Mouse (Mus musculus): ENCODE results near the gene Hist1h2bl. TPM values are rescaled to one million over a fixed set of nuclear protein-coding genes. Genes with fewer than 3 reads are reported as not detected.

The Hist1h2bl gene
- 2.0 TPM in 1 of 2 replicates, not detected in the other for polyA plus RNA-seq (2012; ENCODE audit: low replicate concordance)

DNA sequence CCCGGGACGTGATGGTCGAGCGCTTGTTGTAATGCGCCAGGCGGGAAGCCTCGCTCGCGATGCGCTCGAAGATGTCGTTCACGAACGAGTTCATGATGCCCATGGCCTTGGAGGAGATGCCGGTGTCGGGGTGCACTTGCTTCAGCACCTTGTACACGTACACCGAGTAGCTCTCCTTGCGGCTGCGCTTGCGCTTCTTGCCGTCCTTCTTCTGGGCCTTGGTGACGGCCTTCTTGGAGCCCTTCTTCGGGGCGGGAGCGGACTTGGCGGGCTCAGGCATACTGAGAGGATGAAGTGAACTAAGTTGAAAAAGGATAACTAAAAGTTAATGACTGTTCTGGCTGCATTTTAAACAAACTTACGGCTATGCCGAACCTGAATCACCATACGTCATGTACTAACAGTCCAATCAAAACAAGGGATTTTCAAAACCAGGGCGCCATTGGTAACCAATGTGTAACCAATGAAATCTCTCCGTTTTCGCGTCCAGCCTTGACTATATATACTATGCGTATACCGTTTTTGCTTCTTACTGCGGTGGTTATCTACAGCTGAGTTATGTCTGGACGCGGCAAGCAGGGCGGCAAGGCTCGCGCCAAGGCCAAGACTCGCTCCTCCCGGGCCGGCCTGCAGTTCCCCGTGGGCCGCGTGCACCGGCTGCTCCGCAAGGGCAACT is at the start of gene Hist1h2bl, which contains the start of gene Hist1h2ai:
TSS of gene Hist1h2bl (minus strand) at position 280 of the 676 bp plus-strand sequence.
TSS of gene Hist1h2ai (plus strand) at position 559 of the 676 bp plus-strand sequence.

DNA sequence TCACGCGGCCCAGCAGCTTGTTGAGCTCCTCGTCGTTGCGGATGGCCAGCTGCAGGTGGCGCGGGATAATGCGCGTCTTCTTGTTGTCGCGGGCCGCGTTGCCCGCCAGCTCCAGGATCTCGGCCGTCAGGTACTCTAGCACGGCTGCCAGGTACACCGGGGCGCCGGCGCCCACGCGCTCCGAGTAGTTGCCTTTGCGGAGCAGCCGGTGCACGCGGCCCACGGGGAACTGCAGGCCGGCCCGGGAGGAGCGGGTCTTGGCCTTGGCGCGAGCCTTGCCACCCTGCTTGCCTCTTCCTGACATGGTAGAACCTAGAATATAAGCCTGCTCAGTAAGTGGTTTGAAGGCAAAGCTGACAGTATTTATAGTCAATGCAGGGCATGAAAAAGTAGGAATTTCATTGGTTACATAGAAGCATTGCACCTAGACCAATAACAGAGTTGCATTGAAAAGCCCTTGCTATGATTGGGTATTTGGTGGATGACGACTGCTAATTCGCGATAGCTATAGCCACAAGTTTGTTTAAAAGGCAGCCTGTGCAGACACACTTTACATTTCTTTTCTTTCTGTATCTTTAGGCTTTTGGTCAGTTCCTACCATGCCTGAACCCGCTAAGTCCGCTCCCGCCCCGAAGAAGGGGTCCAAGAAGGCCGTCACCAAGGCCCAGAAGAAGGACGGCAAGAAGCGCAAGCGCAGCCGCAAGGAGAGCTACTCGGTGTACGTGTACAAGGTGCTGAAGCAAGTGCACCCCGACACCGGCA is 37.8 kb upstream of the Hist1h2bl start, which contains the start of the genes Hist1h2ak and Hist1h2bn:
TSS of gene Hist1h2ak (minus strand) at position 304 of the 762 bp plus-strand sequence.
TSS of gene Hist1h2bn (plus strand) at position 600 of the 762 bp plus-strand sequence.

DNA sequence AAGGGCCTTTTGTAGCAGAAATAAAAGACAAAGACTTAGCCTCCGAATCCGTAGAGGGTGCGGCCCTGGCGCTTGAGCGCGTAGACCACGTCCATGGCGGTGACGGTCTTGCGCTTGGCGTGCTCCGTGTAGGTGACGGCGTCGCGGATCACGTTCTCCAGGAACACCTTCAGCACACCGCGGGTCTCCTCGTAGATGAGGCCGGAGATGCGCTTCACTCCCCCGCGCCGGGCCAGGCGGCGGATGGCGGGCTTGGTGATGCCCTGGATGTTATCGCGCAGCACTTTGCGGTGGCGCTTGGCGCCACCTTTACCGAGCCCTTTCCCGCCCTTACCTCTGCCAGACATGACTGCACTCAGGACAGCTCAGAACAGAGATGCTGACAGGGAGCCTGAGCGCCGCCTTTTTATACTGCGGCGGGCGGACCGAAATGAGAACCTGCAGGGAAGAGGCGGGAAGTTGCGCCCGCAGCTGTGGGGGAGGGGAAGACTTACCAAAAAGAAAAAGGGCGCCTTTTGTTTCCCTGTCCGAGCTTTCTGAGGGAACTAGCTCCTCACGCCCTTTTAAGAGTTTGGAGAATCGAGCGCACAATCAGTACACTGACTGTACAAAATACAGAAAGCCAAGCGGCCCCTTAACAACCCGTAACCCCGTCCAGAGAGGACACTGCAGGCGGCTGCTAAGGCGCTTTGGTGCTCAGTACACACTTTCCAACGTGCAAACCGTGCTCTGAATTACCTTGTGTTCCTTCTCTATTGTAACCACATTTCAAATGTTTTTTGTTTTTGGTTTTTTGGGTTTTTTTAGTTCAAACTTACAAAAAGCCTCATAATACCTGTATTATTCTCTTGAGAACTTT is 34.4 kb upstream of the Hist1h2bl start, which contains the start of gene Hist1h4k:
TSS of gene Hist1h4k (minus strand) at position 347 of the 859 bp plus-strand sequence.

DNA sequence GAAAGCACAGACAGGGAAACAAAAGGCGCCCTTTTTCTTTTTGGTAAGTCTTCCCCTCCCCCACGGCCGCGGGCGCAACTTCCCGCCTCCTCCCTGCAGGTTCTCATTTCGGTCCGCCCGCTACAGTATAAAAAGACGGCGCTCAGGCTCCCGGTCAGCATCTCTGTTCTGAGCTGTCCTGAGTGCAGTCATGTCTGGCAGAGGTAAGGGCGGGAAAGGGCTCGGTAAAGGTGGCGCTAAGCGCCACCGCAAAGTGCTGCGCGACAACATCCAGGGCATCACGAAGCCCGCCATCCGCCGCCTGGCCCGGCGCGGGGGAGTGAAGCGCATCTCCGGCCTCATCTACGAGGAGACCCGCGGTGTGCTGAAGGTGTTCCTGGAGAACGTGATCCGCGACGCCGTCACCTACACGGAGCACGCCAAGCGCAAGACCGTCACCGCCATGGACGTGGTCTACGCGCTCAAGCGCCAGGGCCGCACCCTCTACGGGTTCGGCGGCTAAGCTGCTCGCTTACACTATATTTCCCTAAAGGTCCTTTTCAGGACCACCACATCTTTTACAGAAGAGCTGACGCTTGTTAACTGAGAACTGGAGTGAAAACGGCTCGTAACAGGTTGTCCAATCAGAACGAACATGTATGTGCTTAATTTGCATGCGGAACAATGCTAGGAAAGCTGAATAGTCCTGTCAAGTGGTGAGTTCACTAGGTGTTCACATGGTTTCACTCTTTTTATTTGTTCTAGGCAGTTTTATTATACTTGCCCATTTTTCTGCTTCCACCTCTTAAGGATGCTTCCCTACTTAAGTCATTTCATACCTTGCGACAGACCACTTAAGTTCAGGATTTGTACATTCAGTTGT is 19.2 kb upstream of the Hist1h2bl start, which contains the start of gene Hist1h4j:
TSS of gene Hist1h4j (plus strand) at position 159 of the 862 bp plus-strand sequence.

DNA sequence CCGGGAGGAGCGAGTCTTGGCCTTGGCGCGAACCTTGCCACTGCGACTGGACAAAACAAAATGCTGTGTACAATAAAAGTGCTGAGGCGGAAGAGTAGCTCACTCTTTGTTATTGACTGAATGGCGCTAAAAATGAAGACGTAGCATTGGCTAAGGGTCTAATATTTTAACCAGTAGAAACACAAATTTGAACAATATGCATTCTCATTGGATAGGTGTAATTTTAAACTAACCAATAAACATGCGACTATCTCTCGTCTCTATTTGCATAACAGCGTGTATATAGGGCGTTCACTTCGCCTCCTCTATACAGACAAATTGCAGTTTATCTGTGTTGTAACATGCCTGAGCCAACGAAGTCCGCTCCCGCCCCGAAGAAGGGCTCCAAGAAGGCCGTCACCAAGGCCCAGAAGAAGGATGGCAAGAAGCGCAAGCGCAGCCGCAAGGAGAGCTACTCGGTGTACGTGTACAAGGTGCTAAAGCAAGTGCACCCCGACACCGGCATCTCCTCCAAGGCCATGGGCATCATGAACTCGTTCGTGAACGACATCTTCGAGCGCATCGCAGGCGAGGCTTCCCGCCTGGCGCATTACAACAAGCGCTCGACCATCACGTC is 5.9 kb upstream of the Hist1h2bl start, which contains the start of gene Hist1h2bm:
TSS of gene Hist1h2bm (plus strand) at position 288 of the 616 bp plus-strand sequence.

DNA sequence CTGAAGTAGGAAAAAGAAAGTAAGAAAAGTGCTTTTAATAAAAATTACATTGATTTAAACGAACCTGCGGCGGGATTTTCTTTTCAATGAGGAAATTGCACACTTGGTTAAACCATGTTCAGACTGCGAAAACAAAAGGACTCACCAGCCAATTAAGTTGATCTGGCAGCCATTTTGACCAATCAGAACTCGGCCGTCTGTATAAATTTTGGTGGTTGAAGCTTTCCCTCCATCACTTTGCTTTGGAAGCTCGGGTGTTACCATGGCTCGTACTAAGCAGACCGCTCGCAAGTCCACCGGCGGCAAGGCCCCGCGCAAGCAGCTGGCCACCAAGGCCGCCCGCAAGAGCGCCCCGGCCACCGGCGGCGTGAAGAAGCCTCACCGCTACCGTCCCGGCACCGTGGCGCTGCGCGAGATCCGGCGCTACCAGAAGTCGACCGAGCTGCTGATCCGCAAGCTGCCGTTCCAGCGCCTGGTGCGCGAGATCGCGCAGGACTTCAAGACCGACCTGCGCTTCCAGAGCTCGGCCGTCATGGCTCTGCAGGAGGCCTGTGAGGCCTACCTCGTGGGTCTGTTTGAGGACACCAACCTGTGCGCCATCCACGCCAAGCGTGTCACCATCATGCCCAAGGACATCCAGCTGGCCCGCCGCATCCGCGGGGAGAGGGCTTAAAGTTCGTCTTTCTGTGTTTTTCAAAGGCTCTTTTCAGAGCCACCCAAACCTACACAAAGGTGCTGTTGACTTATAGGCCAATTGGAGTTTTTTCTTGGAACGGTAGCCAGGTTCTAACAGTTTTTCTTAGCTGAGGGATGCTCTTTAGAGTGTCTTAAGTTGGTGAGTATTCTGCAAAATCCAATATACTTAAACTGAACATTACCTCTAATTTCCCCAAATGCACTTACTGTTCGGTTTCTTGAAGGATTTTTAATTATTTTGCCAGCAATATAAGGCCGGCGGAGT is 1.7 kb upstream of the Hist1h2bl start, which contains the start of gene Hist1h3h:
TSS of gene Hist1h3h (plus strand) at position 263 of the 961 bp plus-strand sequence.

DNA sequence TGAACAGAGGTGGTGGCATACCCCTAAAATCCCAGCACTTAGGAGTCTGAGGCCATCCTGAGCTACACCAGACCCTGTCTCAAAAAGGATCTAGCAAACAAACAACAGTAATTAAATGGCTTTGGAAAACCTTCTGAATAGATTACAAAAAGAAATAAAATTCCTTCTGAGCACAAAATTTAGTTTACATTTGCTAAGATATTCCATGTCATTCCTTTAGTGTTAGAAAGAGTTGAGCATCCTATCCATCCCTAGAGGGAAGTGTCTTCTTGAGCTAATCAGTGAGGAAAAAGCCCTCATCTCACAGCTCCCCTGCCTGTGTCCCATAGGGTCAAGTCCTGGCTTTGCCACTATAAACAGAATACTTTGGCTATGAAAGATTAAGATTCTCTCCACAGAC is 18.1 kb downstream of the Hist1h2bl start, which contains the start of gene Olfr1359:
TSS of gene Olfr1359 (plus strand) at position 301 of the 400 bp plus-strand sequence.

DNA sequence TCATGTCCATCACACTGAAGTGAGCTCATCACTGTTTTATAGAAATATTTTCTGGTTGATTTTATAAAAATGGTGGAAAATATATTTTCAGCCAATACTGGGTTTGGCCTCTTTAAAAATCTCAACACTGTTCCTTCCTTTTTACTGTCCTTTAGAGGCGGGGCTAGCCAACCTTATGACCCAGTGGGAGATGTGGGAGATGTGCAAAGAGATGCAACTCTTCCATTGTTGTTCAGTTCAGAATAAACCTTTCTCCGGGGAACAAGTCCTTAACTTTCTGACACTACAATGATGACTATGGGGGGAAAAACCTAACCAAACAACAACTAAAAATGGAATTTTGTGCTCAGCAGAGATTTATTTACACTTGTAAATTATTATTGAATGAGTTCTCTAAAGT is 38.6 kb downstream of the Hist1h2bl start, which contains the start of gene Olfr1360:
TSS of gene Olfr1360 (minus strand) at position 101 of the 400 bp plus-strand sequence.

Other genes with a start within 250 kb of the Hist1h2bl start
- 0.65 and 1.1 TPM in 2 replicates for gene Nkapl, start 247.6 kb downstream of the Hist1h2bl start, polyA plus RNA-seq (2012; ENCODE audit: low replicate concordance)
- 0.07 TPM in 1 of 2 replicates, not detected in the other for gene Zkscan4, start 237.2 kb downstream of the Hist1h2bl start, polyA plus RNA-seq (2012; ENCODE audit: low replicate concordance)
- gene Gm10065, start 236.7 kb downstream of the Hist1h2bl start, polyA plus RNA-seq (2012; ENCODE audit: low replicate concordance): not detected in 2 replicates
- gene AK157302, start 220.9 kb downstream of the Hist1h2bl start, polyA plus RNA-seq (2012; ENCODE audit: low replicate concordance): 0.21 and 0.27 TPM in 2 replicates
- 5.8 and 7.5 TPM in 2 replicates for gene Gm11273, start 214.7 kb downstream of the Hist1h2bl start, polyA plus RNA-seq (2012; ENCODE audit: low replicate concordance)
- gene Zkscan8, start 185.0 kb downstream of the Hist1h2bl start, polyA plus RNA-seq (2012; ENCODE audit: low replicate concordance): 3.4 and 5.8 TPM in 2 replicates
- gene Olfr1366, start 173.3 kb downstream of the Hist1h2bl start, polyA plus RNA-seq (2012; ENCODE audit: low replicate concordance): not detected in 2 replicates
- not detected in 2 replicates for gene Olfr1535, start 156.2 kb downstream of the Hist1h2bl start, polyA plus RNA-seq (2012; ENCODE audit: low replicate concordance)
- gene Olfr1364, start 134.4 kb downstream of the Hist1h2bl start, polyA plus RNA-seq (2012; ENCODE audit: low replicate concordance): not detected in 2 replicates
- not detected in 2 replicates for gene Olfr1362, start 102.1 kb downstream of the Hist1h2bl start, polyA plus RNA-seq (2012; ENCODE audit: low replicate concordance)
- gene Olfr11, start 73.6 kb downstream of the Hist1h2bl start, polyA plus RNA-seq (2012; ENCODE audit: low replicate concordance): not detected in 2 replicates
- gene Olfr1361, start 52.8 kb downstream of the Hist1h2bl start, polyA plus RNA-seq (2012; ENCODE audit: low replicate concordance): not detected in 2 replicates
- not detected in 2 replicates for gene Olfr1360, start 38.7 kb downstream of the Hist1h2bl start, polyA plus RNA-seq (2012; ENCODE audit: low replicate concordance)
- gene Olfr1359, start 18.0 kb downstream of the Hist1h2bl start, polyA plus RNA-seq (2012; ENCODE audit: low replicate concordance): not detected in 2 replicates
- gene Hist1h2ai, start 279 bp upstream of the Hist1h2bl start, polyA plus RNA-seq (2012; ENCODE audit: low replicate concordance): 11.2 and 13.3 TPM in 2 replicates
- gene Hist1h3h, start 1.5 kb upstream of the Hist1h2bl start, polyA plus RNA-seq (2012; ENCODE audit: low replicate concordance): 20.5 and 29.9 TPM in 2 replicates
- gene Hist1h2bm, start 5.9 kb upstream of the Hist1h2bl start, polyA plus RNA-seq (2012; ENCODE audit: low replicate concordance): 0.85 and 0.91 TPM in 2 replicates
- 0.72 and 1.6 TPM in 2 replicates for gene Hist1h4j, start 18.9 kb upstream of the Hist1h2bl start, polyA plus RNA-seq (2012; ENCODE audit: low replicate concordance)
- gene Hist1h4k, start 34.4 kb upstream of the Hist1h2bl start, polyA plus RNA-seq (2012; ENCODE audit: low replicate concordance): 10.5 and 30.0 TPM in 2 replicates
- gene Hist1h2ak, start 37.7 kb upstream of the Hist1h2bl start, polyA plus RNA-seq (2012; ENCODE audit: low replicate concordance): 17.5 and 23.9 TPM in 2 replicates
- 0.92 TPM in 1 of 2 replicates, not detected in the other for gene Hist1h2bn, start 38.0 kb upstream of the Hist1h2bl start, polyA plus RNA-seq (2012; ENCODE audit: low replicate concordance)
- 4.1 TPM in 1 of 2 replicates, not detected in the other for gene Hist1h1b, start 64.5 kb upstream of the Hist1h2bl start, polyA plus RNA-seq (2012; ENCODE audit: low replicate concordance)
- 6.5 and 18.1 TPM in 2 replicates for gene Hist1h3i, start 67.2 kb upstream of the Hist1h2bl start, polyA plus RNA-seq (2012; ENCODE audit: low replicate concordance)
- 15.3 and 16.1 TPM in 2 replicates for gene Hist1h2an, start 71.1 kb upstream of the Hist1h2bl start, polyA plus RNA-seq (2012; ENCODE audit: low replicate concordance)
- gene Hist1h2bp, start 71.3 kb upstream of the Hist1h2bl start, polyA plus RNA-seq (2012; ENCODE audit: low replicate concordance): 0.47 and 2.4 TPM in 2 replicates
- gene Hist1h2bq, start 94.1 kb upstream of the Hist1h2bl start, polyA plus RNA-seq (2012; ENCODE audit: low replicate concordance): 5.8 and 8.5 TPM in 2 replicates
- gene Hist1h2ao, start 94.3 kb upstream of the Hist1h2bl start, polyA plus RNA-seq (2012; ENCODE audit: low replicate concordance): 1,820 and 2,295 TPM in 2 replicates
- 19.5 and 44.0 TPM in 2 replicates for gene Hist1h4m, start 95.6 kb upstream of the Hist1h2bl start, polyA plus RNA-seq (2012; ENCODE audit: low replicate concordance)
- 19.6 and 28.2 TPM in 2 replicates for gene Hist1h4n, start 116.1 kb upstream of the Hist1h2bl start, polyA plus RNA-seq (2012; ENCODE audit: low replicate concordance)
- gene Hist1h2ap, start 117.4 kb upstream of the Hist1h2bl start, polyA plus RNA-seq (2012; ENCODE audit: low replicate concordance): 1,183 and 6,694 TPM in 2 replicates
- 5.3 and 9.4 TPM in 2 replicates for gene Hist1h2br, start 117.6 kb upstream of the Hist1h2bl start, polyA plus RNA-seq (2012; ENCODE audit: low replicate concordance)
- gene Zfp184, start 229.0 kb upstream of the Hist1h2bl start, polyA plus RNA-seq (2012; ENCODE audit: low replicate concordance): 0.08 and 0.25 TPM in 2 replicates

Measured in hematopoietic multipotent progenitor cell, adult 10-12 weeks (in vitro differentiated cells).